Mouse (Mus musculus): ENCODE measurements around the gene Tulp1.
"Not testable (repeated sequence)": the region's sequence is repeated elsewhere in the genome, so short reads cannot be mapped to it uniquely, and the experiment has no call there.

Gene Tulp1

GRCm38 (mm10) chr17:28341091-28341490, 23.9 kb downstream of the Tulp1 start:
- no peak for DNase-seq (ENCODE audit: low read depth in 1 of 2, low spot score in 2 of 2)

GRCm38 (mm10) chr17:28340578-28340977, 24.4 kb downstream of the Tulp1 start:
- no peak for DNase-seq (ENCODE audit: low read depth in 1 of 2, low spot score in 2 of 2)

- no peak for DNase-seq (ENCODE audit: low read depth in 1 of 2, low spot score in 2 of 2)
These were observed 27.5 kb downstream of the Tulp1 start for GRCm38 (mm10) chr17:28337547-28337946.

GRCm38 (mm10) chr17:28335267-28335666, 29.8 kb downstream of the Tulp1 start:
- no peak for DNase-seq (ENCODE audit: low read depth in 1 of 2, low spot score in 2 of 2)

GRCm38 (mm10) chr17:28332915-28333546, 32.0 kb downstream of the Tulp1 start:
- DNase-seq (ENCODE audit: low read depth in 1 of 2, low spot score in 2 of 2) = no peak

- no peak for DNase-seq (ENCODE audit: low read depth in 1 of 2, low spot score in 2 of 2)
These were observed 32.7 kb downstream of the Tulp1 start for GRCm38 (mm10) chr17:28332113-28332914.

- DNase-seq (ENCODE audit: low read depth in 1 of 2, low spot score in 2 of 2) = no peak
These were observed 33.5 kb downstream of the Tulp1 start for GRCm38 (mm10) chr17:28331241-28332112.

- DNase-seq (ENCODE audit: low read depth in 1 of 2, low spot score in 2 of 2) = not testable (repeated sequence)
These were observed 34.4 kb downstream of the Tulp1 start for GRCm38 (mm10) chr17:28330590-28330989.

- DNase-seq (ENCODE audit: low read depth in 1 of 2, low spot score in 2 of 2) = no peak
These were observed 34.8 kb downstream of the Tulp1 start for GRCm38 (mm10) chr17:28330232-28330546.

GRCm38 (mm10) chr17:28329503-28330231, 35.4 kb downstream of the Tulp1 start:
- DNase-seq (ENCODE audit: low read depth in 1 of 2, low spot score in 2 of 2) = no peak

GRCm38 (mm10) chr17:28328946-28329345, 36.1 kb downstream of the Tulp1 start:
- no peak for DNase-seq (ENCODE audit: low read depth in 1 of 2, low spot score in 2 of 2)

- DNase-seq (ENCODE audit: low read depth in 1 of 2, low spot score in 2 of 2) = peak; percentile 91 to 96
These were observed 36.6 kb downstream of the Tulp1 start, which contains the start of gene Rpl10a for GRCm38 (mm10) chr17:28328366-28328928. Gene Rpl10a (plus strand): TSS chr17:28328471.

GRCm38 (mm10) chr17:28327673-28328325, 37.2 kb downstream of the Tulp1 start:
- no peak for DNase-seq (ENCODE audit: low read depth in 1 of 2, low spot score in 2 of 2)

- no peak for DNase-seq (ENCODE audit: low read depth in 1 of 2, low spot score in 2 of 2)
These were observed 38.1 kb downstream of the Tulp1 start for GRCm38 (mm10) chr17:28326951-28327350.

GRCm38 (mm10) chr17:28325751-28326150, 39.3 kb downstream of the Tulp1 start:
- no peak for DNase-seq (ENCODE audit: low read depth in 1 of 2, low spot score in 2 of 2)

GRCm38 (mm10) chr17:28324416-28324815, 40.6 kb downstream of the Tulp1 start:
- not testable (repeated sequence) for DNase-seq (ENCODE audit: low read depth in 1 of 2, low spot score in 2 of 2)

- no peak for DNase-seq (ENCODE audit: low read depth in 1 of 2, low spot score in 2 of 2)
These were observed 41.2 kb downstream of the Tulp1 start for GRCm38 (mm10) chr17:28323786-28324185.

GRCm38 (mm10) chr17:28321700-28322099, 43.3 kb downstream of the Tulp1 start:
- DNase-seq (ENCODE audit: low read depth in 1 of 2, low spot score in 2 of 2) = no peak

GRCm38 (mm10) chr17:28317725-28318124, 47.3 kb downstream of the Tulp1 start:
- no peak for DNase-seq (ENCODE audit: low read depth in 1 of 2, low spot score in 2 of 2)

GRCm38 (mm10) chr17:28317091-28317490, 47.9 kb downstream of the Tulp1 start:
- no peak for DNase-seq (ENCODE audit: low read depth in 1 of 2, low spot score in 2 of 2)
